8 mouse cellular contexts compared by ENCODE assay signal in genomic region chr17:34139416-34139815, GRCm38 (mm10). TPM values are rescaled to one million over a fixed set of nuclear protein-coding genes. Genes with fewer than 3 reads are reported as not detected.
DNase-seq lines count a peak whose midpoint lies in the region; ATAC-seq lines count a peak whose summit lies in the region.

No protein-coding gene starts in this region.

- no peaks in the 10 kb centered on the region for H3K9me3 ChIP-seq in heart, embryonic 11.5 days (replicated peaks; ENCODE audit: control insufficient read depth, low read length)
- H3K9me3 ChIP-seq in kidney, embryonic 15.5 days (replicated peaks): no peaks in the 10 kb centered on the region

- H3K4me2 ChIP-seq in heart, embryonic 11.5 days: peak overlapping the region; percentile 79
- peak overlapping the region; percentile 63 for H3K4me2 ChIP-seq in kidney, embryonic 15.5 days

- ATAC-seq in heart, embryonic 11.5 days (replicated peaks; ENCODE audit: insufficient number of reproducible peaks, low FRiP score, low TSS enrichment): no peak
- ATAC-seq in kidney, embryonic 15.5 days (replicated peaks; ENCODE audit: low FRiP score): no peak; the same call in 1 of the 2 replicates

- H3K27me3 ChIP-seq in heart, embryonic 11.5 days (ENCODE audit: control insufficient read depth, insufficient read depth, low read length): peaks cover 60% of the 10 kb centered on the region
- H3K27me3 ChIP-seq in kidney, embryonic 15.5 days: peaks cover 53% of the 10 kb centered on the region

- DNase-seq in ovary, adult 18-20 months (ENCODE audit: low spot score): peak; percentile 47
- no peak for DNase-seq in ovary, postnatal 14 days (ENCODE audit: low spot score)
- DNase-seq in lung, postnatal 36 days: peak; percentile 77
- DNase-seq in left cerebral cortex, adult 11 months (ENCODE audit: low spot score): no peak
- DNase-seq in layer of hippocampus, postnatal 10 days (ENCODE audit: low spot score in 2 of 2): no peak
- no peak for DNase-seq in thymus, adult 18-20 months

- peak overlapping the region; percentile 24; the same call in 1 of the 2 replicates for H3K9ac ChIP-seq in heart, embryonic 11.5 days (ENCODE audit: low read depth, low read length)
- H3K9ac ChIP-seq in kidney, embryonic 15.5 days: peak overlapping the region; percentile 30; the same call in 1 of the 2 replicates

- peak overlapping the region; percentile 37 for H3K4me3 ChIP-seq in heart, embryonic 11.5 days (ENCODE audit: low read depth, low read length)
- H3K4me3 ChIP-seq in kidney, embryonic 15.5 days (replicated peaks): peak overlapping the region; percentile 35

- no peaks in the 10 kb centered on the region for H3K36me3 ChIP-seq in heart, embryonic 11.5 days (ENCODE audit: control insufficient read depth, insufficient read depth, low read length)
- H3K36me3 ChIP-seq in kidney, embryonic 15.5 days: no peaks in the 10 kb centered on the region

- no peak overlapping the region for H3K27ac ChIP-seq in heart, embryonic 11.5 days (ENCODE audit: low read depth, low read length)
- no peak overlapping the region for H3K27ac ChIP-seq in kidney, embryonic 15.5 days

- 1% methylated on average over 16 of the region's 16 CpGs for WGBS in heart, embryonic 11.5 days (ENCODE audit: insufficient replicate concordance)
- WGBS in kidney, embryonic 15.5 days: 3% methylated on average over 16 of the region's 16 CpGs

- H3K4me1 ChIP-seq in heart, embryonic 11.5 days (ENCODE audit: control insufficient read depth, insufficient read depth, low read length): peaks cover 7% of the 10 kb centered on the region
- H3K4me1 ChIP-seq in kidney, embryonic 15.5 days: peaks cover 31% of the 10 kb centered on the region

RNA-seq across cellular contexts. Expression of gene H2-DMb2, which starts 3.7 kb away (rescaled TPM):
- 0.20 TPM in 1 of 2 replicates, not detected in the other for polyA plus RNA-seq in heart, embryonic 11.5 days (2014; fragmentation: Nextera tagmentation; extraction: Ambion mirVana)
- 22.6 and 25.3 TPM in 2 replicates for polyA plus RNA-seq in kidney, embryonic 15.5 days (2015; fragmentation: Nextera tagmentation; extraction: Ambion mirVana)
- total RNA-seq in layer of hippocampus, postnatal 10 days (2021): not detected

RNA-seq across cellular contexts. Expression of gene H2-DMb1, which starts 13.5 kb away (rescaled TPM):
- 0.27 and 0.29 TPM in 2 replicates for polyA plus RNA-seq in heart, embryonic 11.5 days (2014; fragmentation: Nextera tagmentation; extraction: Ambion mirVana)
- 4.9 and 6.0 TPM in 2 replicates for polyA plus RNA-seq in kidney, embryonic 15.5 days (2015; fragmentation: Nextera tagmentation; extraction: Ambion mirVana)
- total RNA-seq in layer of hippocampus, postnatal 10 days (2021): under 1 TPM; 0.69 to 0.91 TPM

RNA-seq across cellular contexts. Expression of gene Brd2, which starts 17.0 kb away (rescaled TPM):
- 59.7 and 105 TPM in 2 replicates for polyA plus RNA-seq in heart, embryonic 11.5 days (2014; fragmentation: Nextera tagmentation; extraction: Ambion mirVana)
- 135 and 140 TPM in 2 replicates for polyA plus RNA-seq in kidney, embryonic 15.5 days (2015; fragmentation: Nextera tagmentation; extraction: Ambion mirVana)
- 100 to 1,000 TPM; 252 to 263 TPM for total RNA-seq in layer of hippocampus, postnatal 10 days (2021)

RNA-seq across cellular contexts. Expression of gene H2-DMa, which starts 20.1 kb away (rescaled TPM):
- polyA plus RNA-seq in heart, embryonic 11.5 days (2014; fragmentation: Nextera tagmentation; extraction: Ambion mirVana): 6.2 and 8.1 TPM in 2 replicates
- 14.8 and 15.9 TPM in 2 replicates for polyA plus RNA-seq in kidney, embryonic 15.5 days (2015; fragmentation: Nextera tagmentation; extraction: Ambion mirVana)
- total RNA-seq in layer of hippocampus, postnatal 10 days (2021): 10 to 100 TPM; 34.4 to 38.6 TPM

RNA-seq across cellular contexts. Expression of gene H2-Oa, which starts 47.3 kb away (rescaled TPM):
- 0.34 and 1.2 TPM in 2 replicates for polyA plus RNA-seq in heart, embryonic 11.5 days (2014; fragmentation: Nextera tagmentation; extraction: Ambion mirVana)
- polyA plus RNA-seq in kidney, embryonic 15.5 days (2015; fragmentation: Nextera tagmentation; extraction: Ambion mirVana): 0.39 and 0.64 TPM in 2 replicates
- total RNA-seq in layer of hippocampus, postnatal 10 days (2021): under 1 TPM in 1 of 2 experiments, not detected in 1; 0.34 TPM

Comparison
In these comparisons a context has a peak if more than half of its experiments do, and no peak if none do; other contexts are left out.
1. DNase-seq: peak in ovary, adult 18-20 months (single experiment) and lung, postnatal 36 days (single experiment); none in ovary, postnatal 14 days (single experiment), left cerebral cortex, adult 11 months (single experiment), layer of hippocampus, postnatal 10 days (0 of 2) and thymus, adult 18-20 months (0 of 2).
2. RNA of gene H2-DMb2, which starts 3.7 kb away (polyA plus RNA-seq): 22.6 to 25.3 TPM in kidney, embryonic 15.5 days; 0.20 TPM in heart, embryonic 11.5 days; every median in the first group is over 10 times any median in the second.